Mouse (Mus musculus) lung, postnatal 0 days (tissue): ENCODE results near the gene Nyap1.

Experiments used
- CTCF ChIP-seq: IDR thresholded peaks from 2 replicates; pipeline ENCODE4 v1.5.1; 2016; ENCODE audit warnings: antibody characterized with exemption, mild to moderate bottlenecking
- EP300 ChIP-seq: IDR thresholded peaks from 2 replicates; pipeline ENCODE4 v1.6.1; 2016; ENCODE audit warnings: antibody characterized with exemption, mild to moderate bottlenecking, control low read depth

DNA sequence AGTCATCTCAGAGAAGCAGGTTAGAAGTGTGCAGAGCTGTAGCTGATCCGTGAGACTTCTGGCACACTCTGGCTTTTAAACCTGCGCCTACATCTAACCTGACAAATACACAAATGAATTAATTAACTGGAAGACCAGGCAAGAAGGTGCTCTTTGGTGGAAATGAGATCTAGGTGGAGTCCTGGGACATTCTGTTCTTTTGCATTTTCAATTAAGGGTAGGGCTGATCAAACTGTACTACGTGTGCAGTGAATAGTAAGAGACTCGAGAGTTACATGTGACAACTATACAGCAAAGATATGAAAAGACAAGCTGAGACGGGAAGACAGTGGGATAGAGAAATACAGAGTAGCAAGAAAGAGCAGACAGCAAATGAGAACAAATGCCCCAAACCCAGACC, 28.0 kb downstream of the Nyap1 start:
- TF ChIP-seq CTCF (no peak), EP300 (no peak)
